Mouse (Mus musculus) cerebellum, postnatal 10 days (tissue): ENCODE measurements at regions not wholly inside any gene's neighbourhood (a gene's known extent, or its start where the extent isn't known, plus 50 kb on each side); places are given as distances from the start of the nearest gene placed in this dataset.

Source experiments
- DNase-seq, 2 experiments: peaks; one replicate each; pipeline ENCODE4 v3.0.0; 2021; ENCODE audit warnings: mixed read lengths in 2 of 2

- peak; percentile 9 to 17 for DNase-seq
Observed at GRCm38 (mm10) chr19:19421706-19422105, 310.7 kb upstream of the Rorb start.
